Mouse (Mus musculus): ENCODE results near the gene Sowaha. TPM values are rescaled to one million over a fixed set of nuclear protein-coding genes. Genes with fewer than 3 reads are reported as not detected.

The Sowaha gene
- polyA plus RNA-seq, 1 experiment: 13.9 TPM

- Histone ChIP-seq H3K4me3 (ENCODE audit: extremely low read depth, insufficient read depth, insufficient read length) (no peak overlapping the region), H3K4me1 (ENCODE audit: control insufficient read depth, insufficient read depth, insufficient read length) (no peaks in the 10 kb centered on the region), H3K27ac (ENCODE audit: insufficient read depth, low read length) (no peak overlapping the region), H3K27me3 (ENCODE audit: control insufficient read depth, insufficient read depth, low read length) (no peaks in the 10 kb centered on the region), H3K36me3 (ENCODE audit: control insufficient read depth, insufficient read depth, low read length) (no peaks in the 10 kb centered on the region)
- TF ChIP-seq POLR2A (IDR thresholded peaks at IDR 0.05; ENCODE audit: low read depth, low read length): no peak
- peak; percentile 4; the same call in 1 of the 2 replicates for TF ChIP-seq CTCF (IDR thresholded peaks at IDR 0.05; ENCODE audit: extremely low read depth, insufficient read depth, insufficient read length, insufficient replicate concordance)
- 7% methylated on average over 6 of the region's 6 CpGs for WGBS
- DNase-seq (ENCODE audit: low read depth in 1 of 2, low spot score in 2 of 2): peak in 1 of 2 experiments; percentile 30
Observed at GRCm38 (mm10) chr11:53443861-53444260, 36.2 kb downstream of the Sowaha start.

DNA sequence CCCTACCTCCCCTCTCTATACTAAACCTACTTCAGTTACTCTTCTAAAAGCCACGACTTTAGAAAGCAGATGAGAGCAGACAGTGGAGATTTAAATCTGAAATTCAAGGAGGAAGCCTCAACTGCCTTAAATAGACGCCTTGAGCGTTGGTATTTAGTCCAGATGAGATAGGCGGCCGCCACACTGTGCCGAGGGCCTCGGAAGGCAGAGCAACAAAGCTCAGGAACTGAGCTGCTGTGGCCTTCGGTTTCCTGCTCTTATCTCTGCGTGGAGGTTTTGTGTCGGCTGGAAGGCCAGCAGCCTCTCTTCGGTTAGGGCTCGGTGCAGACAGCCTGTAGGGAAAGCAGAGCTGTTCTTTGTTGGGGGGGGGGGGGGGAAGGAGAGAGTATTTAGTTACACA is 38.2 kb downstream of the Sowaha start:
- no peak for TF ChIP-seq POLR2A (IDR thresholded peaks at IDR 0.05; ENCODE audit: low read depth, low read length)
- no peak for TF ChIP-seq CTCF (IDR thresholded peaks at IDR 0.05; ENCODE audit: extremely low read depth, insufficient read depth, insufficient read length, insufficient replicate concordance)
- Histone ChIP-seq H3K36me3 (ENCODE audit: control insufficient read depth, insufficient read depth, low read length) (no peaks in the 10 kb centered on the region), H3K4me1 (ENCODE audit: control insufficient read depth, insufficient read depth, insufficient read length) (no peaks in the 10 kb centered on the region), H3K27ac (ENCODE audit: insufficient read depth, low read length) (no peak overlapping the region), H3K4me3 (ENCODE audit: extremely low read depth, insufficient read depth, insufficient read length) (no peak overlapping the region), H3K27me3 (ENCODE audit: control insufficient read depth, insufficient read depth, low read length) (no peaks in the 10 kb centered on the region)
- no peak for DNase-seq (ENCODE audit: low read depth in 1 of 2, low spot score in 2 of 2)
- 4% methylated on average over 12 of the region's 12 CpGs for WGBS

- H3K4me1 ChIP-seq (ENCODE audit: control insufficient read depth, insufficient read depth, insufficient read length): peaks cover 4% of the 10 kb centered on the region; the same call in 1 of the 2 replicates
- no peak for TF ChIP-seq CTCF (IDR thresholded peaks at IDR 0.05; ENCODE audit: extremely low read depth, insufficient read depth, insufficient read length, insufficient replicate concordance)
- no peak for TF ChIP-seq POLR2A (IDR thresholded peaks at IDR 0.05; ENCODE audit: low read depth, low read length)
- WGBS: 79% methylated on average over 6 of the region's 6 CpGs
- no peak for DNase-seq (ENCODE audit: low read depth in 1 of 2, low spot score in 2 of 2)
- H3K36me3 ChIP-seq (ENCODE audit: control insufficient read depth, insufficient read depth, low read length): no peaks in the 10 kb centered on the region
- no peak overlapping the region for H3K4me3 ChIP-seq (ENCODE audit: extremely low read depth, insufficient read depth, insufficient read length)
- H3K27me3 ChIP-seq (ENCODE audit: control insufficient read depth, insufficient read depth, low read length): no peaks in the 10 kb centered on the region
- H3K27ac ChIP-seq (ENCODE audit: insufficient read depth, low read length): no peak overlapping the region
Observed at GRCm38 (mm10) chr11:53436338-53436737, 43.7 kb downstream of the Sowaha start.

- no peak overlapping the region for H3K27ac ChIP-seq (ENCODE audit: insufficient read depth, low read length)
- WGBS: 65% methylated on average over 8 of the region's 8 CpGs
- TF ChIP-seq POLR2A (IDR thresholded peaks at IDR 0.05; ENCODE audit: low read depth, low read length) (no peak), CTCF (IDR thresholded peaks at IDR 0.05; ENCODE audit: extremely low read depth, insufficient read depth, insufficient read length, insufficient replicate concordance) (no peak)
- H3K4me3 ChIP-seq (ENCODE audit: extremely low read depth, insufficient read depth, insufficient read length): no peak overlapping the region
- no peak for DNase-seq (ENCODE audit: low read depth in 1 of 2, low spot score in 2 of 2)
- H3K4me1 ChIP-seq (ENCODE audit: control insufficient read depth, insufficient read depth, insufficient read length): peaks cover 6% of the 10 kb centered on the region; the same call in 1 of the 2 replicates
- no peaks in the 10 kb centered on the region for H3K27me3 ChIP-seq (ENCODE audit: control insufficient read depth, insufficient read depth, low read length)
- H3K36me3 ChIP-seq (ENCODE audit: control insufficient read depth, insufficient read depth, low read length): no peaks in the 10 kb centered on the region
Observed at GRCm38 (mm10) chr11:53435504-53435903, 44.6 kb downstream of the Sowaha start.

- no peak overlapping the region for H3K4me3 ChIP-seq (ENCODE audit: extremely low read depth, insufficient read depth, insufficient read length)
- no peak for DNase-seq (ENCODE audit: low read depth in 1 of 2, low spot score in 2 of 2)
- TF ChIP-seq POLR2A (IDR thresholded peaks at IDR 0.05; ENCODE audit: low read depth, low read length): no peak
- no peak for TF ChIP-seq CTCF (IDR thresholded peaks at IDR 0.05; ENCODE audit: extremely low read depth, insufficient read depth, insufficient read length, insufficient replicate concordance)
- H3K27me3 ChIP-seq (ENCODE audit: control insufficient read depth, insufficient read depth, low read length): no peaks in the 10 kb centered on the region
- H3K27ac ChIP-seq (ENCODE audit: insufficient read depth, low read length): no peak overlapping the region
- H3K36me3 ChIP-seq (ENCODE audit: control insufficient read depth, insufficient read depth, low read length): peaks cover 3% of the 10 kb centered on the region; the same call in 1 of the 2 replicates
- WGBS: 50% methylated on average over 6 of the region's 6 CpGs
- peaks cover 8% of the 10 kb centered on the region; the same call in 1 of the 2 replicates for H3K4me1 ChIP-seq (ENCODE audit: control insufficient read depth, insufficient read depth, insufficient read length)
Observed at GRCm38 (mm10) chr11:53433057-53433456, 47.0 kb downstream of the Sowaha start.

DNA sequence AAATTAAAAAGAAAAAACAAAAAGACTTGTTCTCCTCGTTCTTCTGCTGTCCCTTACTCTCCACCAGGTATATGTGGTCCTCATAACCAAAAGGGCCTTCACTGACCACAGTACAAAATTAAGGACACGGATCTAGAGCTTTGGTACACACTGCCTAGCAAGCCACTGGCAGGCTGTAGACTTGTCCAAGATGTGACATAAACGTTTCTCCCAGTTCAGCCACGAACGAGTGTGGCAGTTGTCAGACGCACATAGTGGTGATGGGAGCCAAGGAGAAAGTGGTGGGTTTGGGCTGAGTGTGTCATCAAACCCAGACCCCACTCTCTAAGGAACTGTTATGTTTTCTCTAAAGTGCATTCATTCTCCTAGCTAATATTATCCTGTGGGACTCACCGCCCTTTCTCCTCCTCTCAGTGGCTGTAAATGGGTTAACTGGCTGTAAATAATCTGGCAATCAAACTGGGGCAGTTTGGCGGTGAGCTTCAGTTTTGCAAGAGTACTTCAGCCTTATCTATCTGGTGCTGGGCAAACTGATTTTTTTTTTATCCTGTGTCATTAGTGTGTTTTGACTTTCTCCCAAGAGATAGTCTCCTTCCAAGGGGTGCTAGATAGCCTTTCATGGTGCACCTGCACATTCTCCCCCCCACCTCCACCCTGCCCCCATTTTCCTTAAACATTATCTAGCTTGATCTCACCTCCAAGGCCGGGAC is 48.6 kb downstream of the Sowaha start:
- DNase-seq (ENCODE audit: low read depth in 1 of 2, low spot score in 2 of 2): no peak
- H3K4me3 ChIP-seq (ENCODE audit: extremely low read depth, insufficient read depth, insufficient read length): peak overlapping the region; percentile 85; the same call in 1 of the 2 replicates
- TF ChIP-seq POLR2A (IDR thresholded peaks at IDR 0.05; ENCODE audit: low read depth, low read length): no peak
- TF ChIP-seq CTCF (IDR thresholded peaks at IDR 0.05; ENCODE audit: extremely low read depth, insufficient read depth, insufficient read length, insufficient replicate concordance): no peak
- H3K36me3 ChIP-seq (ENCODE audit: control insufficient read depth, insufficient read depth, low read length): peaks cover 3% of the 10 kb centered on the region; the same call in 1 of the 2 replicates
- WGBS: 26% methylated on average over 9 of the region's 9 CpGs
- no peaks in the 10 kb centered on the region for H3K27me3 ChIP-seq (ENCODE audit: control insufficient read depth, insufficient read depth, low read length)
- H3K27ac ChIP-seq (ENCODE audit: insufficient read depth, low read length): peak overlapping the region; percentile 73
- peaks cover 8% of the 10 kb centered on the region; the same call in 1 of the 2 replicates for H3K4me1 ChIP-seq (ENCODE audit: control insufficient read depth, insufficient read depth, insufficient read length)

All from spleen, adult 2 months (tissue).